Mouse (Mus musculus) adrenal gland, adult 2 months (tissue): ENCODE data around the gene Smarcd3. TPM values are rescaled to one million over a fixed set of nuclear protein-coding genes. Genes with fewer than 3 reads are reported as not detected.
A peak's percentile ranks its signal among the peaks of the same experiment; 100 is the strongest.

Source experiments
- DNase-seq: peaks from one replicate; pipeline ENCODE4 v3.0.0; 2021
- long read RNA-seq: library from polyadenylated mRNA; stranded (forward); transcript quantifications from one replicate; pipeline ENCODE4 v2.0.0, GENCODE M21; 2021
- polyA plus RNA-seq: library from polyadenylated mRNA; depleted of rRNA; stranded (reverse); fragments of >200 nt; gene quantifications from 2 replicates; pipeline ENCODE4 v1.2.3, GENCODE M21; 2012; rRNA removed
- total RNA-seq, 2 experiments: library from RNA; stranded (reverse); gene quantifications; 2 replicates each; pipeline ENCODE4 v1.2.3; 2021

Smarcd3 gene
- 10 to 100 TPM; 14.2 to 25.0 TPM for total RNA-seq
- polyA plus RNA-seq = 53.1 and 71.3 TPM in 2 replicates
- long read RNA-seq, transcript Smarcd3-201 (13 exons, 1,735 nt) = major isoform, 18 of 25 reads
- long read RNA-seq, partial matches to known transcripts = 3 of 25 reads
- long read RNA-seq, other reads (novel, unspliced or antisense) = 3 of 25 reads

DNA sequence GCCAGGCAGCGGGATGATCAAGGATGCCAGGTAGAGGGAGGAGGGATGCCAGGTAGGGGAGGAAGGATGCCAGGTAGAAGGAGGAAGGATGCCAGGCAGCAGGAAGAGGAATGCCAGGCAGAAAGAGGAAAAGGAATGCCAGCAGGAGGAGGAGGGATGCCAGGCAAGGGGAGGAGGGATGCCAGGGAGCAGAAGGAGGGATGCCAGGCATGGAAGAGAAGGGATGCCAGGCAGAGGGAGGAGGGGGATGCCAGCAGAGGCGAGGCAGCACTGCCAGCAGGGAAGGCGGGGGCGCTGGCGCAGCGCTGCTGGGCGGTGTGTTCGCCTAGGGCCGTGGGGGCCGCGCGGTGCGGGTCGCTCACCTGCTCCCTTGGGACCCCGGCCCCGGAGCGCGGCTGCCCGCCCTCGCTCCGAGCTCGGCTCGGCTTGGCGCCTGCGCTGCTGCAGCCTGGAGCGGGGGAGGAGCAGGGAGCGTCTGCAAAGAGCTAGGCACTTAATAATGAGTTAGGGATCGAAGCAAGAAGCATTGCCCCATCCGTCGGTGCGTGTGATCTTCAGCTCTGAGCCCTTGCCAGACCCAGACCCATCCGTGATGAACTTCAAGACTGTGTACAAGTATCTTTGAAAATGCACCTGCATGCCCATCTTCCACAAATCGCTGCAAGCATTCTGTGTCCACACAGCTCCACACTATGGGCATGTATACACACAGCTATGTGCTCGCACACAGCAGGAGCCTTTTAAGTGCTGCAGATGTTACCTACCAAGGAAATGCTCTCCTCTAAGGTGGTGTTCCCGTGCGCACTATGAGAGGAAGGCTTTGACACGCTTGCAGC, at the start of gene Smarcd3:
Gene Smarcd3, minus strand, starts transcription at position 426 of the 836 bp plus-strand sequence.
- DNase-seq = peak; percentile 59

DNA sequence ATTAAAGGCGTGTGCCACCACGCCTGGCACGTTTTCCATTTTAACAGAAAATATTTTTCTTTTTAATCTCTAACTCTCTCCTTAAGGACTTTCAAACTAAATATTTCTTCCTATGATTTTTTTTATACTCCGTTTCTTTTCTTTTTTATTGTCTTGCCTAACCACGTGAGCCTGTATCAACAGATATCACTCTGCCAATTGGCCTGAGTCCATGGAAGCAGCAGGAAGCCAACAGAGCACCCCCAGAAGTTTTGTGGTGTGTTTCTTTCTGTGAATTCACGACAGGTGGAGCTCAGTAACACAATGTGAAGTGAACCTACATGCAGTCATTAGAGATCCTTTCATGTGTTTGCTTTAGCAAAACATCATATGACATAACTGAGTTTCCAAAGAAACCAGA, 37.2 kb upstream of the Smarcd3 start:
- DNase-seq = no peak

DNA sequence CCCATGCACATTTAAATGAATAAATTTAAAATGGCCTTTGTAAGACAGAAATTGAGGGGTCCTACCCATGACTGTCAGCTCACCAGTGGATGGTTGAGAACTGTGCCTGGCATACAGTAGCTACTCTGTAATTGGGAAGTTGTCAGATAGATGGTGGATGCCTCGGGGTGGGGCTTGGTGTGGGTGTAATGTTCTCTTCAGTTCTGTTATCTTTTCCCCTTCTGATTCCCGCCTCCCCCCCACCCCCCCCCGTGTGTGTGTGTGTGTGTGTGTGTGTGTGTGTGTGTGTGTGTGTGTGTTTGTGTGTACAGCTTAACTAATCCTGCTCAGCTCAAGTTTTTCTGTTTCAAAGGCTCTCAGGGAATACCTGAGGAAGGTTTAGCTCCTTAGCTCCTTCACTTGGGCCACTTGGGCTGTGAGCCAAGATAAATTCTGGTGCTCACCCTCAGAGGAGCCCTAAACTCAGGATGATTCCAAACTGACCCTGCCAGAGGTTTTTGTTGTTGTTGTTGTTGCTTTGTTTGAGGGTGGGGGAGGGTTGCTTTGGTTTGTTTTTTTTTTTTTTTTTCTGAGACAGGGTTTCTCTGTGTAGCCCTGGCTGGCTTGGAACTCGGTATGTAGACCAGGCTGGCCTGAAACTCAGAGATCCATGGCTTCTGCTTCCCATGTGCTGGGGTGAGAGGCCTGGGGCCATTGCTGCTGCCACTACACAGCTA, 35.7 kb upstream of the Smarcd3 start:
- no peak for DNase-seq

DNA sequence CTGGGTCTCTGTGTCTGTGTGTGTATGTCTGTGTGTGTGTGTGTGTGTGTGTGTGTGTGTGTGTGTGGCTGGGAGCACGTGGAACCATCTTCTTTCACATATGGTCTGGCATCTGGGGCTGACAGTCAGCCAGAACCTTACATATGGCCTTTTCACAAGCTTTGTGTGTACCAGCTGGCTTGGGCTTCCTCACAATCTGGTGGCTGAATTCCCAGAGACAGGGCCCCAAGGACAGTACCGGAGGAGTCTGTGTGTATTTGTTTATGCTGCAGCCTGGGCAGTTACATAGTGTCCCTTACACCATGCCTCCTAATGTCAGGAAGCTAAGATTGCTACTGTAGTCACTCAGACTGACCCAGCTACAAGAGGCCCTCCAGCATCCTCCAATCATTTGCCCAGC, 32.9 kb upstream of the Smarcd3 start:
- DNase-seq = no peak

DNA sequence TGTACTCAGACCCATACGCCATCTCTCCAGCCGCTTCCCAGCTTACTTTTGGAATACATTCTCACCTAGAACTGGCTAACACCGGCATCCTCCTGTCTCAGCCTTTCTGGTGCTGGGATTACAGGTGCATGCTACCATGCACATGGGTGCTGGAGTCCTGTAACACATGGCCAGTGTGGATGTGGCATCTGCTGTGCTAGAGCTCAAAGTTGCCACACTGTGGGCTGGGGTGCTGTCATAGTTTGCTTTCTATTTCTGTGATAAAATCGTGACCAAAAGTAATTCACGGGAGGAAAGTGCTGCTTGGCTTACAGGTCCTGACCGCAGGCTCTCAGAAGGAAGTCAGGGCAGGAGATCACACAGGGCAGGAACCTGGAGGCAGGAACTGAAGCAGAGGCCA, 30.3 kb upstream of the Smarcd3 start:
- no peak for DNase-seq

DNA sequence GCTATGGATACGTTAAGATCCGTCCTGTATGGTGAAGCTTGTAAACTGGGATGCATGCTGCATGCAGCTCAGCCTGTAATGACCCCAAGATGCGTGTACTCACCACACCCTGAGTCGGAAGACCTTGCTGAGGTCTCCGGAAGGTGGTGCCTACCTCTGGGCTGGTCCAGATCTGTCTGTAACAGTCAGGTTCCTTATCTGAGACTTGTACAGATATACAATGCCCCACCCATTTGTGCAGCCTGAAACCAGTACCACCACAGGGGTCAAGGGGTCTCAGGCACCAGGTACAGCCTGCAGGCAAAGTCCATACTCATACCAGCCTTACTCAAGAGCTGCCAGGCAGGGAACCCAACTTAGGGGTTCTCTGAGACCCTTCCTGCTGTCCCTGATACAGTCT, 28.6 kb upstream of the Smarcd3 start:
- DNase-seq = no peak

DNA sequence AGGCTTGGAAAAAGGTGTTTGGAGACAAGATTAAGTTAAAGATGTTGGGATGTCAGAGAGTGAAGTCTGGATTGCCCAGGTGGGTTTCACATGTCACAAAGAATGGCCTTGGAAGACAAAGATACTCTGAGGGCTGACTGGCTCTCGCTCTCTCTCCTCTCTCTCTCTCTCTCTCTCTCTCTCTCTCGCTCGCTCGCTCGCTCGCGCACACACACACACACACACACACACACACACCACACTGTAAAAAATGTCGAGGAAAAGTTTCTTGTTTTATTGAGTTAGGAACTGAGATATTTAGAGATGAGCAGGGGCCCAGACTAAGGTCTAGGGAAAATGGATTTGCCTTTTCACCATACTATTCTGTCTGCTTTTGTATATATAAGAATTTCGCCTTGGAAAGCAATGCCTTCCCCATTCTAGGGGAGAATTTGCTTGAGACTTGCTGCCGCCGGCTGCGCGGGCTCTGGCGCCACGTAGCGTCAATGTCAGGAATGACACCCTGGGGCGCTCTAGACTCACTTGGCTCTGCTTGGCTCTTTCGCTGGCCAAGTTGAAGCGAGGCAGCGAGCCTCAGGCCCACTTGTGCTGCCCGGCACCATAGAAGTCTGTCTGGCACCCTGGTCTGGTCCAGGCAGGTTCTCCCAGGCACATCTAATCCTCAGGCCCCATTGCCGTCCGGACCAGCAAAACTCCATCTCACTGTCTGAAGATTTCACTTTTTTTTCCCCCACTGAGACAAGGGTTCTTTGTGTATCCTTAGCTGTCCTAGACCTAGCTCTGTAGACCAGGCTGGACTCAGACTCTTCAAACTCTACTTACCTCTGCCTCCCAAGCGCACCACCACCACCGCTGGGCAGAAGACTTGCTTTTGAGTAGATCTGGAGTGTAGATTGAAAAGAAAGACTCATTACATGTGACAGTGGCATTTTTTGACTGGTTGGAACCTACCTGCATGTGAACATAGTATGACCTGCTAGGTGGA, 27.8 kb upstream of the Smarcd3 start:
- peak; percentile 89 for DNase-seq

DNA sequence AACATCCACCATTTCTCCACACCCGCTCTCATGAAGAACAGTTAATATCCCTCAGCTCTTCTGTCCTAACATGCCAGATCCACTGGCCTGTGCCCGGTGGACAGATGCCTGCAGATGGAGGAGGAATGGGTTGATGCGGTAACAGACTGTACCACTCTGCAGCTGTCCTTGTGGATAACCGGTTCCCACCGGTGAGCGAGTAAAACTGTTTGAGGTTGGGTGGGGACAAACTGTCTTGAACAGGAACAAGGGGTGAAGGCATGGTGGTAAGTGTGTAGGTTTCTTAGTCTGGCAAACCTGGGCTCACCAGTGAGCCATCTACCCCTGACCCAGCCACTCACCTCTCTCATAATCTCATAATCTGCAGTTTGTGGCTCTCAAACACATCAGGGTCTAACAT, 27.1 kb upstream of the Smarcd3 start:
- no peak for DNase-seq

DNA sequence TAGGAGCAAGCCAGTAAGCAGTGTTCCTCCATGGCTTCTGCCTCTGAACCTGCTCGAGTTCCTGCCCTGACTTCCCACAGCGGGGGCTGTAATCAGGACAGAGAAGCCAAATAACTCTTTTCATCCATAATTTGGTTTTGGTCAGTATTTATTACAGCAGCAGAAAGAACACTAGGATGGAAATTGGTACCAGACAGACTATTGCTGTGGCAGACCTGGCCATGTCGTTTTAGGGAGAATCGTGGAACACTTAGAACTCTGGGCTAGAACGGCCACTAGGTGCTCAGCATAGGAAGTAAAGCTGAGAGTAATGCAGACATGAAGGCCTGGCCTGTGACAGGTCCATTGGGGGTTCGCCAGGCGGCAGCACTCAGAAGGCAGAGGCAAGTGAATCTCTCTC, 25.5 kb upstream of the Smarcd3 start:
- DNase-seq = no peak

DNA sequence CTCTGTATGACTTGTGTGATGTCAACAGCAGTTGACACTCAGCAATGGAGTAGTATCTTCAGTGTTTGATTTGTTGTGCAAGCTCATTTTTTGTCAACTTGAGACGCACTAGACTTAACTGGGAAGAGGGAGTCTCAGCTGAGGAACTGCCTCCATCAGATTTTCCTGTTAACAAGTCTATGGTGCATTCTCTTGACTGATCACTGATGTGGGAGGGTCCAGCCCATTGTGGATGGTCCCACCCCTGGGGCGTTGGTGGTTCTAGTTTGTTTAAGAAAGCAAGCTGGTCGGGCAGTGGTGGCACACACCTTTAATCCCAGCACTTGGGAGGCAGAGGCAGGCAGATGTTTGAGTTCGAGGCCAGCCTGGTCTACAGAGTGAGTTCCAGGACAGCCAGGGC, 25.0 kb upstream of the Smarcd3 start:
- DNase-seq = no peak

DNA sequence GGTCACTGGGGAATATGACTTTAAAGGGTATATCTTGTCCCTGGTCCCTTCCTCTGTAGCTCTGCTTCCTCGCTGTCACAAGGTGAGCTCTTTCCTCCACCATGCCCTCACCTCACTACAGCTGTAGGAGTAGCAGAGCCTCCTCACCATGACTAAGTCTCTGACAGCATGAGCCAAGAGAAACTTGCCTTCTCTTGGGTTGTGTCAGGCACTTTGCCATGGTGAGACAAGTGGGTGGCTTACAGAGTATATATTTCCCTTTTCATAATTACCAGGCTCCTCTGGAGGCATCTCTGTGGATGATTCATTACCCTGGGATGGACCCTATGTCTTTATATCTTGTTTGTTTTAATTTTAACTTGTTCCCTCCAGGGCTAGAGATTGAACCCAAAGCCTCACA, 21.2 kb upstream of the Smarcd3 start:
- no peak for DNase-seq

DNA sequence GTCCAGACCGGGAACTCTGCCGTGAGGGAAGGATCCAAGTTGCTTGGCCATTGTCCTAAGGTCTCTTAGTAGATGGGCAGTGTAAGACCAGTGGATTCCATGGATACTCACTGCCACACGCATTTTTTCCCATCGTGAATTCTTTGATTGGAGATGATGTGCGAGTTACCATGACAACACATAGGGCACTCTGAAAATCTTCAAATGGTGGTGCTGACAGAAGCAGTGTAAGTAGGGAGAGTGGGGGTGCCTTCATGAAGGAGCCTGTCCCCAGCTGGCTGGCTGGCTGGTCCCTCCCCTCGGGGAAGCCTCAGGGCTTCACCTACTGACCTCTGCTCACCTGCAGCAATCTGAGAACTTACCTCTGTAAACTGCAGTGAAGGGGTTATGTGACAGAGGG, 14.9 kb upstream of the Smarcd3 start:
- no peak for DNase-seq

DNA sequence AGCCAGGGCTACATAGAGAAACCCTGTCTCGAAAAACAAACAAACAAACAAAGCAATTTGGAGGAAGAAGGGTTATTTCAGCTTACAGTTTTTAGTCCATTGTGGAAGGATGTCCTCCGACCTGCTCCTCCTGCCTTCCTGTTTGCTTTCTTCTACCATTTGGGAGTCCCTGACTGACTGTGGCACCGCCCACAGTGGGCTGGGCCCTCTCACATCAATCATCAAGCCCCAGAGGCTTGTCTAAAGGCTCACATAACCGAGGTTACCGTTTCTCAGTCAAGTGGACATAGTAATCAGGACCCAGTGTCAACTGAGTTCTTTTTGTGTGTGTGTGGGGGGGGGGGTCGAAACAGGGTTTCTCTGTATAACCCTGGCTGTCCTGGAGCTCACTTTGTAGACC, 13.9 kb upstream of the Smarcd3 start:
- no peak for DNase-seq

DNA sequence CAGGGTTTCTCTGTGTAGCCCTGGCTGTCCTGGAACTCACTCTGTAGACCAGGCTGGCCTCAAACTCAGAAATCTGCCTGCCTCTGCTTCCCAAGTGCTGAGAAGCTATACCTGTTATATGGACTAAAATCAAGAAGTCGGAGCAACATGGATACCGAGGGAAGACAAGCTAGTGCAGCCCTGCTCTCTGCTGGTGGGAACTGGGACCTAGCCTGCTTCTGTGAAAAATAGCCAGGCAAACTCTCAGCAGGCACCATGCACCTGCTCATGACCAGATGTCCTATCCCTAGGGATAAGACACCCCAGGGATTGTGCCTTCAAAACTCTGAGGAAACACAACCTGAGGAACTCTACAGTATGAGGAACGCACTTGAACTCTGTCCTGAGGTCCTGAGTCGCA, 12.8 kb upstream of the Smarcd3 start:
- no peak for DNase-seq

DNA sequence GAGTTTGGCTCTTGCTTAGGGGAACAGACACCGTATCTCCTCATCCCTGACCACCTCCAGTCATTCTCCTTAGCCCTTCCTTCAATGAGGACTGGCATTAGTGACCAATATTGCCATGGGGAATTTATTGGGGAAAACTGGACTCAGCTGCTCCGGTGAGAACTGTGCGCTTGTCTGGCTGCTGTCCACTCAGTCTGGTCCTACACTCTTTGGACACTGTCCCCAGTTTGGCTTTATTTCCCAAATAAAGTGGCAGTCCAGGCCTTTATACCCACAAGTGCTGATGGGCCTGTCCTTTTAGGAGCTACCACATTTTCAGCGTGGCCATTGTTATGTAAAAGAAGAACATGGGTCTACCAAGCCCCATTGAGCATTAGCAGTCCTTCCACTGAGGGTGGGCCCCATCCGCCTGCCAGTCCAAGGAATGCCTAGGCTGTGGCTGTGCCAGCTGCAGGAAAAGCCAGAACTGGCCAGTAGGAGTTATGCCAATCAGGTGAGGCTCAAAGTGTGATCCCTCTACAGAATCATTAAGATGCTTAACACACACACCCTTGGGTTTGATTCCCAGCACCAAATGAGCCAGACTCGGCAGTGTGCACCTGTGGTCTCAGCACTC, 11.4 kb upstream of the Smarcd3 start:
- no peak for DNase-seq

DNA sequence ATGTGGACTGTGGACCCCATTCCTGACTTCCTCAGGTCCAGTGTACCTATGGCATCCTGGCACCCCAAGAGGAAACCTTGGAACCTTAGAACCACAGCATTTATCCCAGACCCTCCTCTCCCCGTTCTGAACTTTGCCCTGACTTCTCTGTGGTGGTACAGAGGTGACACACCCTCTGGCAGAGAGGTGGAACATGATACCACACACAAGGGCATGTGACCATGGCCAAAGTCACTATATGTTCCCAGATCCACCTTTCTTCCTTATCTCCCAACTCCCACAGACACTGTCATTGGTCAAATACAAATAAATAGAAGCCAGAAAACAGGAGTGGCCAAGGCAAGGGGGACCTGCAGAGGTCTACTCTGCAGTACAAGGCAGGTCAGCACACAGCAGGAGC, 10.9 kb upstream of the Smarcd3 start:
- no peak for DNase-seq

DNA sequence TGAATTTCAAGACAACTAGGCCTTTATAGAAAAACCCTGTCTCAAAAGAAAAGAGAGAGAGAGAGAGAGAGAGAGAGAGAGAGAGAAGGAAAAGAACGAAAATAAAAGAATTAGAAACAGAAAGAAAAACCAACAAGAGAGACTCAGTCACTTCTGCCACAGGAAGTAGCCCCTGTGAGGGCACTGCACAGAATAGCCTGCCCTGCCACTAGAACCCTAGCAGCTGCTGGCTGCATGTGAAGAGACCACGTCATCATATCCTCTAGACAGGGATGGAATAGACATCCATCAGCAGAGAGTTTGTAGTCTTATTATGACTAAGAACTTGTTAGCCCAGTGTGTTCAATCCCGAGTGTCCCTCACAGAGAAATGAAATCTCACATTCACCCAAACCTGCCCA, 5.5 kb upstream of the Smarcd3 start:
- DNase-seq = no peak

DNA sequence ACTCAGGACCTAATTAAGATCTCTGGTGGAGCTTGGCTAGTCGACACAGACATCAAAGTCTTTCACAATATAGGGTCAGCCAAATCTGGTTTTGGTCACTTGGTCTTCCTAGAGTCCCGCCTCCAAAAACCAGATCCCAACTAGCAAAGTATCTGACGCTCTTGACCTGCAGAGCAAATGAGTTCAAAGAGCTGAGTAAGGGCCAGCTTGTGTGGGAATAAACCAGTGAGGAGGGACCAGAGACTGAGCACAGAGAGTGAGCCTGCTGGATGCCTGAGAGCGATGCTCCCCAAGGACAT, 560 bp upstream of the Smarcd3 start:
- DNase-seq = no peak

DNA sequence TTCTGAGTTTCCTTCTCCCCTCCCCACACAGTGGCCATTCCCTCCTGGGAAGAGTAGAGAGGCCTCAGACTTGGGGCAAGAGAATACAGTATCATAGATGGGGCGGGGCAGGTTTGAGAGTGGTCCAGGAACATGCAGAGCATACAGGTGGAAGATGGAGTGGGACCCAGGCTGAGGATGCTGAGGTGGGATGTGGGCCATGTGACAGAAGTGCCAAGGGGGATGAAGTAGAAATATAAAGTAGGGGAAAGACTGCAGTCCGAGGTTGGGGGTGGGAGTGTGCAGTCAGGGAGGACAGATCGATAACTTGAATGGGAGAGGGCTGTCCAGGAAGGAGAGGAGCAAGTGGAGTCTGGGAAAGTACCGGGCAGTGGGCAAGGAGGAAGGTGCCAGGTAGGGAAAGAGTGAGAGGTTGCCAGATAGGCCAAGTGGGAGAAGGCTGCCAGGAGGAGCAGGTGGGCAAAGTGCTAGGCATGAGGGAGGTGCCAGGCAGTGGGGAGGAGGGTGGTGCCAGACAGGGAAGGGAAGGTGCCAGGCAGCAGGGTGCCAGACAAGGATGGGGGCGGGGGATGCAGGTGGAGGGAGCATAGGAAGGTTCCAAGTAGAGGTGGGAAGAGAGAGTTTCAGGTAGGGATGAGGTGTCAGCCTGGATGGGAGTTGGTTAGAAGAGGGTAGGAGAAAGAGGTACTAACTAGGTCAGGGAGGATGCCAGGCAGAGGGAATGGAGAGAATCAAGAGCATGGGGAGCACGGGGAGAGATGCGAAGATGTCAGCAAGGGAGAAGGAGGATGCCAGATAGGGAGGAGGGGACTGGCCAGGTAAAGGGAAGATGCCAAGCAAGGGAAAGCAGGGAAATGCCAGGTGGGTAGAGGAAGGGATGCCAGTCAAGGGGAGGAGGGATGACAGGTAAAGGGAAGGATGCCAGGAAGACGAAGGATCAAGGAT, 898 bp downstream of the Smarcd3 start:
- DNase-seq = no peak

DNA sequence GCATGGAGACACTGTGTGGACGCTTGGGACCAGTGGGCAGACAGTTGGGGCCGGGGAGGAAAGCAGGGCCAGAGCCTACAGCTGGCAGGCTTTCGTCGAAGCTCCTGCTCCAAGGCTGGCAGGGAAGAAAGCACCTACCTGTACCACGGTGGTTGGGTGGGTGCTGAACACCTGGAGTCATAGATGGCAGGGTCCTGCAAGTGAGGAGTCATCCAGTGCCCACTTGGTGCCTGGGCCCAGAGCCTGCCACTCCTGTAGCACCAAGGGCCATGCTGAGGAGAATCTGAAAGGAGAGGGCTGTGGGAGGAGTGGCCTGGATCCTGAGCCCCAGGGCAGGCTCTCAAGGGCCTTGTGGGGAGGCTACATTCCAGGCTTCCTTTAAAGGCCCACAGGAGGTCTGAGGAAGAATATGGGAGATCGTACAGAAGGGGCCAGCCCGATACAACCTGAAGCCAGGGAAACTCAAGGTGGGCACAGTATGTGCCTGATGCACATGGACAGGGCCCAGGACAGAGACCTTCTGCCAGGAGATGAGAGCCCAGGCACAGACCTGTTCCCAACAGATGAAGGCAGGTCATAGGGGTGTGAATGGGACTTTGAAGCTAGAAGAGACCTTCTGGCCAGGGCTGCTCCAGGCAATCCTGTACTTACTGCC, 1.7 kb downstream of the Smarcd3 start:
- no peak for DNase-seq
